Mouse (Mus musculus) lung, embryonic 14.5 days (tissue): ENCODE data around the gene Chtf18. TPM values are rescaled to one million over a fixed set of nuclear protein-coding genes. Genes with fewer than 3 reads are reported as not detected.

Experiments used
- ATAC-seq: fragments of 200-750 bp; cut with Nextera tagmentation; 2 replicates; pipeline ENCODE4 v1.8.0; 2017; ENCODE audit warnings: mild to moderate bottlenecking, moderate TSS enrichment, moderate library complexity; ENCODE audit not compliant: insufficient read depth
- DNase-seq: peaks from one replicate; pipeline ENCODE4 v3.0.0-alpha.2; 2015
- H3K27ac ChIP-seq: fragments of 300-500 bp; sonication (generic); 2 replicates; pipeline ENCODE4 v1.5.1; 2014; ENCODE audit warnings: low read depth, mild to moderate bottlenecking, moderate library complexity
- H3K27me3 ChIP-seq: fragments of 300-500 bp; sonication (generic); 2 replicates; pipeline ENCODE4 v1.6.1; 2014; ENCODE audit warnings: low read length, control low read depth; ENCODE audit not compliant: insufficient read depth
- H3K36me3 ChIP-seq: fragments of 300-500 bp; sonication (generic); 2 replicates; pipeline ENCODE4 v1.6.1; 2014; ENCODE audit warnings: control low read depth; ENCODE audit not compliant: insufficient read depth
- H3K4me1 ChIP-seq: fragments of 300-500 bp; sonication (generic); 2 replicates; pipeline ENCODE4 v1.6.1; 2014; ENCODE audit warnings: antibody characterized with exemption, control low read depth; ENCODE audit not compliant: insufficient read depth
- H3K4me2 ChIP-seq: fragments of 300-500 bp; sonication (generic); 2 replicates; pipeline ENCODE4 v1.6.1; 2014; ENCODE audit warnings: mild to moderate bottlenecking
- H3K4me3 ChIP-seq: fragments of 300-500 bp; sonication (generic); 2 replicates; pipeline ENCODE4 v1.5.1; 2014; ENCODE audit warnings: low read depth, low read length
- H3K9ac ChIP-seq: fragments of 300-500 bp; sonication (generic); 2 replicates; pipeline ENCODE4 v1.6.1; 2014
- H3K9me3 ChIP-seq: fragments of 300-500 bp; sonication (generic); 2 replicates; pipeline ENCODE4 v1.6.1; 2016; ENCODE audit warnings: low read depth, low read length, control low read depth
- CTCF ChIP-seq: IDR thresholded peaks from 2 replicates; pipeline ENCODE4 v1.5.1; 2016; ENCODE audit warnings: antibody characterized with exemption, low read depth
- WGBS: fragments of 180-500 bp; shearing (Covaris S2); extraction: QIAGEN DNeasy Blood & Tissue Kit; methylation state at CpG from one replicate; pipeline ENCODE4 v1.1.7; 2014; 5-methylcytosine and 5-hydroxymethylcytosine counted together
- polyA plus RNA-seq: library from polyadenylated mRNA; unstranded; fragments of >200 nt; fragmentation: Nextera tagmentation; extraction: Ambion mirVana; gene quantifications from 2 replicates; pipeline ENCODE4 v1.2.1, GENCODE M21; 2014

The Chtf18 gene
- polyA plus RNA-seq, 1 experiment from 2014 or later = 32.3 TPM

GRCm38 (mm10) chr17:25716711-25717637, 10.2 kb downstream of the Chtf18 start, which contains the start of gene Gng13:
Gng13 (plus strand) TSS chr17:25717171.
- Histone ChIP-seq H3K36me3 (peaks cover 33% of the 10 kb centered on the region), H3K27me3 (peaks cover 24% of the 10 kb centered on the region), H3K4me2 (peak within 1 kb of the TSS; percentile 72), H3K9me3 (no peaks in the 10 kb centered on the region), H3K4me1 (0 out of 2 replicates have a peak, but pooled peaks cover 2% of the 10 kb centered on the region), H3K4me3 (peak within 1 kb of the TSS; percentile 37), H3K9ac (peak within 1 kb of the TSS; percentile 41), H3K27ac (no peak within 1 kb of the TSS)
- DNase-seq (peak; percentile 62), ATAC-seq (peak; percentile 57; the same call in 1 of the 2 replicates)
- no peak for TF ChIP-seq CTCF
- WGBS = 2% methylated on average over 45 of the region's 45 CpGs

- Histone ChIP-seq H3K9ac (no peak overlapping the region), H3K4me3 (no peak overlapping the region), H3K9me3 (no peaks in the 10 kb centered on the region), H3K36me3 (peaks cover 25% of the 10 kb centered on the region), H3K27ac (no peak overlapping the region), H3K4me2 (no peak overlapping the region), H3K4me1 (0 out of 2 replicates have a peak, but pooled peaks cover 2% of the 10 kb centered on the region), H3K27me3 (peaks cover 24% of the 10 kb centered on the region)
- ATAC-seq = no peak
- peak; percentile 15 for DNase-seq
- WGBS = 4% methylated on average over 6 of the region's 6 CpGs
- no peak for TF ChIP-seq CTCF
Measured at GRCm38 (mm10) chr17:25716130-25716529, 11.1 kb downstream of the Chtf18 start.

- Histone ChIP-seq H3K36me3 (peaks cover 20% of the 10 kb centered on the region), H3K4me1 (0 out of 2 replicates have a peak, but pooled peaks cover 2% of the 10 kb centered on the region), H3K27me3 (peaks cover 24% of the 10 kb centered on the region), H3K4me3 (no peak overlapping the region), H3K9ac (no peak overlapping the region), H3K4me2 (no peak overlapping the region), H3K27ac (no peak overlapping the region), H3K9me3 (no peaks in the 10 kb centered on the region)
- WGBS = 46% methylated on average over 3 of the region's 3 CpGs
- no peak for DNase-seq
- ATAC-seq = no peak
- TF ChIP-seq CTCF = no peak
Measured at GRCm38 (mm10) chr17:25715627-25716026, 11.6 kb downstream of the Chtf18 start.

- Histone ChIP-seq H3K27ac (no peak overlapping the region), H3K4me2 (no peak overlapping the region), H3K36me3 (no peaks in the 10 kb centered on the region), H3K9me3 (no peaks in the 10 kb centered on the region), H3K4me3 (no peak overlapping the region), H3K9ac (no peak overlapping the region), H3K27me3 (peaks cover 3% of the 10 kb centered on the region; the same call in 1 of the 2 replicates), H3K4me1 (no peaks in the 10 kb centered on the region)
- no peak for TF ChIP-seq CTCF
- ATAC-seq = no peak
- DNase-seq = no peak
- WGBS = 70% methylated on average over 4 of the region's 4 CpGs
Measured at GRCm38 (mm10) chr17:25711136-25711535, 16.1 kb downstream of the Chtf18 start.

GRCm38 (mm10) chr17:25709994-25710393, 17.2 kb downstream of the Chtf18 start:
- H3K9me3 ChIP-seq = no peaks in the 10 kb centered on the region
- TF ChIP-seq CTCF = no peak
- WGBS = 86% methylated on average over 2 of the region's 2 CpGs
- H3K27ac ChIP-seq = no peak overlapping the region
- H3K4me1 ChIP-seq = no peaks in the 10 kb centered on the region
- H3K9ac ChIP-seq = no peak overlapping the region
- no peak for DNase-seq
- H3K4me3 ChIP-seq = no peak overlapping the region
- H3K27me3 ChIP-seq = no peaks in the 10 kb centered on the region
- H3K4me2 ChIP-seq = no peak overlapping the region
- H3K36me3 ChIP-seq = no peaks in the 10 kb centered on the region
- no peak for ATAC-seq

- no peak overlapping the region for H3K9ac ChIP-seq
- no peaks in the 10 kb centered on the region for H3K36me3 ChIP-seq
- TF ChIP-seq CTCF = peak; percentile 49
- H3K27ac ChIP-seq = no peak overlapping the region
- no peak overlapping the region for H3K4me2 ChIP-seq
- H3K4me1 ChIP-seq = no peaks in the 10 kb centered on the region
- DNase-seq = peak; percentile 35
- no peaks in the 10 kb centered on the region for H3K9me3 ChIP-seq
- no peak for ATAC-seq
- WGBS = 56% methylated on average over 9 of the region's 9 CpGs
- no peak overlapping the region for H3K4me3 ChIP-seq
- H3K27me3 ChIP-seq = no peaks in the 10 kb centered on the region
Measured at GRCm38 (mm10) chr17:25700863-25701496, 26.2 kb downstream of the Chtf18 start.

- Histone ChIP-seq H3K4me1 (no peaks in the 10 kb centered on the region), H3K27me3 (no peaks in the 10 kb centered on the region), H3K9me3 (no peaks in the 10 kb centered on the region), H3K9ac (no peak overlapping the region), H3K4me2 (no peak overlapping the region), H3K36me3 (no peaks in the 10 kb centered on the region), H3K4me3 (no peak overlapping the region), H3K27ac (no peak overlapping the region)
- TF ChIP-seq CTCF = peak; percentile 90
- DNase-seq (peak; percentile 93), ATAC-seq (no peak)
- 12% methylated on average over 7 of the region's 7 CpGs for WGBS
Measured at GRCm38 (mm10) chr17:25698446-25698845, 28.8 kb downstream of the Chtf18 start.
